Mouse (Mus musculus) midbrain, embryonic 16.5 days (tissue): Measurements from ENCODE around the gene Cks1brt. TPM values are rescaled to one million over a fixed set of nuclear protein-coding genes. Genes with fewer than 3 reads are reported as not detected.
"Not testable (repeated sequence)": the region's sequence is repeated elsewhere in the genome, so short reads cannot be mapped to it uniquely, and the experiment has no call there.

Source experiments
- ATAC-seq: fragments of 200-750 bp; cut with Nextera tagmentation; 2 replicates; pipeline ENCODE4 v1.8.0; 2017; ENCODE audit warnings: moderate TSS enrichment
- H3K27ac ChIP-seq: fragments of 300-500 bp; sonication (generic); 2 replicates; pipeline ENCODE4 v1.5.1; 2014; ENCODE audit warnings: mild to moderate bottlenecking, low read length, mixed read lengths
- H3K27me3 ChIP-seq: fragments of 300-500 bp; sonication (generic); 2 replicates; pipeline ENCODE4 v1.6.1; 2014; ENCODE audit warnings: low read depth, low read length, mixed read lengths; ENCODE audit not compliant: control insufficient read depth, insufficient read depth
- H3K36me3 ChIP-seq: fragments of 300-500 bp; sonication (generic); 2 replicates; pipeline ENCODE4 v1.6.1; 2014; ENCODE audit warnings: mild to moderate bottlenecking, low read length, moderate library complexity, mixed read lengths; ENCODE audit not compliant: control insufficient read depth, insufficient read depth
- H3K4me1 ChIP-seq: fragments of 300-500 bp; sonication (generic); 2 replicates; pipeline ENCODE4 v1.6.1; 2014; ENCODE audit warnings: mild to moderate bottlenecking, low read length, mixed read lengths; ENCODE audit not compliant: control insufficient read depth, insufficient read depth
- H3K4me2 ChIP-seq: fragments of 300-500 bp; sonication (generic); 2 replicates; pipeline ENCODE4 v1.6.1; 2014; ENCODE audit warnings: mild to moderate bottlenecking, low read length, mixed read lengths
- H3K4me3 ChIP-seq: fragments of 300-500 bp; sonication (generic); 2 replicates; pipeline ENCODE4 v1.5.1; 2014; ENCODE audit warnings: low read depth, mild to moderate bottlenecking, low read length, moderate library complexity, mixed read lengths
- H3K9ac ChIP-seq: fragments of 300-500 bp; sonication (generic); 2 replicates; pipeline ENCODE4 v1.6.1; 2014; ENCODE audit warnings: low read depth, low read length, mixed read lengths
- H3K9me3 ChIP-seq: fragments of 300-500 bp; sonication (generic); replicated peaks from 2 replicates; pipeline ENCODE4 v1.6.1; 2014; ENCODE audit warnings: mild to moderate bottlenecking, low read length, mixed read lengths; ENCODE audit not compliant: control insufficient read depth, poor library complexity, severe bottlenecking
- WGBS: fragments of 180-500 bp; shearing (Covaris S2); extraction: QIAGEN DNeasy Blood & Tissue Kit; methylation state at CpG from one replicate; pipeline ENCODE4 v1.1.7; 2014; 5-methylcytosine and 5-hydroxymethylcytosine counted together
- polyA plus RNA-seq: library from polyadenylated mRNA; unstranded; fragments of >200 nt; fragmentation: Nextera tagmentation; extraction: Ambion mirVana; gene quantifications from 2 replicates; pipeline ENCODE4 v1.2.1, GENCODE M21; 2015

Cks1brt gene
- not detected in 2 replicates for polyA plus RNA-seq

GRCm38 (mm10) chr8:85151624-85152023 lies at the start of gene Cks1brt:
Cks1brt (plus strand) TSS chr8:85151924.
- no peak within 1 kb of the TSS for H3K4me3 ChIP-seq
- no peaks in the 10 kb centered on the region for H3K36me3 ChIP-seq
- peaks cover 18% of the 10 kb centered on the region for H3K9me3 ChIP-seq
- H3K9ac ChIP-seq: no peak within 1 kb of the TSS
- H3K27ac ChIP-seq: no peak within 1 kb of the TSS
- WGBS: 91% methylated on average over 3 of the region's 3 CpGs
- no peak for ATAC-seq
- H3K27me3 ChIP-seq: no peaks in the 10 kb centered on the region; the same call in 1 of the 2 replicates
- H3K4me1 ChIP-seq: no peaks in the 10 kb centered on the region
- H3K4me2 ChIP-seq: no peak within 1 kb of the TSS

GRCm38 (mm10) chr8:85113241-85113640 lies 38.5 kb upstream of the Cks1brt start:
- no peak overlapping the region for H3K4me3 ChIP-seq
- H3K4me1 ChIP-seq: no peaks in the 10 kb centered on the region
- no peak overlapping the region for H3K9ac ChIP-seq
- peaks cover 3% of the 10 kb centered on the region; the same call in 1 of the 2 replicates for H3K9me3 ChIP-seq
- H3K27me3 ChIP-seq: no peaks in the 10 kb centered on the region
- no peak overlapping the region for H3K27ac ChIP-seq
- peaks cover 30% of the 10 kb centered on the region for H3K36me3 ChIP-seq
- 96% methylated on average over 10 of the region's 10 CpGs for WGBS
- no peak overlapping the region for H3K4me2 ChIP-seq
- ATAC-seq: no peak

DNA sequence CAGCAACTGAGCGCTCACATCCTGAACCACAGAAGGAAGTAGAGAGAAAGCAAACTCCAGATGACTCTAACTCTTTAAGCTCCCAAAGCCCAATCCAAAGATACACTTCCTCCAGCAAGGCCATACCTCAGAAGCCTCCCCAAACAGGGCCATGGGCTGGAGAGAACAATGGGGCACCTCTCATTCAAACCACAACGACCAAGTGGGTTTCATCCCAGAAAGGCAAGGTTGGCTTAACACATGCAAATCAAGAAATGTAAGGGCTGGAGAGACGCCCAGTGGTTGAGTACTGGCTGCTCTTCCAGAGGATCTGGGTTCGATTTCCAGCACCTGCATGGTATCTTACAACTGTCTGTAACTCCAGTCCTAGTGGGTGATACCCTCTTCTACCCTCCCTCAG lies 36.2 kb upstream of the Cks1brt start:
- H3K36me3 ChIP-seq: peaks cover 12% of the 10 kb centered on the region
- ATAC-seq: no peak
- H3K9ac ChIP-seq: no peak overlapping the region
- H3K27ac ChIP-seq: no peak overlapping the region
- H3K9me3 ChIP-seq: peaks cover 3% of the 10 kb centered on the region; the same call in 1 of the 2 replicates
- WGBS: 78% methylated on average over 4 of the region's 4 CpGs
- H3K4me3 ChIP-seq: no peak overlapping the region
- no peak overlapping the region for H3K4me2 ChIP-seq
- H3K27me3 ChIP-seq: no peaks in the 10 kb centered on the region
- H3K4me1 ChIP-seq: no peaks in the 10 kb centered on the region

DNA sequence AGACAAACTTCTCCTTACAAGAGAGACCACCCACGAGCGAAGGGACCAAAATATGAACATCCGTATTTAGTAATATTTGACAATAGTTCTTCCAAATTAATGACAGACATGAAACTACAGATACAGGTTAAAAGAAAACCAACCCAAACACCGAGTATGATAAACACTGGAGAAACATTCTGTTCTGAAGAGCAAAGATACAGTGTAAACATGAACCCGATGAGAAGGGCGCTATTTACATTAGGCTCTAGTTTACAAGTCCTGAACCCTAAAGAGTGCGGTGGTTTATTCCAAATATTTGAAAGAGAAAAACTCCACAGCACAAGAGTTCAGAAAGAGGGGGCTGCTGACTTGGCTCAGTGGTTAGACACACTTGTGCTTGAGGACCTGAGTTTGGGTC lies 34.7 kb upstream of the Cks1brt start:
- Histone ChIP-seq H3K4me3 (no peak overlapping the region), H3K27ac (no peak overlapping the region), H3K9ac (no peak overlapping the region), H3K9me3 (peaks cover under 1% of the 10 kb centered on the region; the same call in 1 of the 2 replicates), H3K27me3 (no peaks in the 10 kb centered on the region), H3K36me3 (peaks cover 4% of the 10 kb centered on the region; the same call in 1 of the 2 replicates), H3K4me1 (no peaks in the 10 kb centered on the region), H3K4me2 (no peak overlapping the region)
- WGBS: 92% methylated on average over 7 of the region's 7 CpGs
- ATAC-seq: no peak

- Histone ChIP-seq H3K27me3 (no peaks in the 10 kb centered on the region; the same call in 1 of the 2 replicates), H3K4me2 (peak overlapping the region; percentile 74), H3K9ac (peak overlapping the region; percentile 71), H3K4me3 (peak overlapping the region; percentile 60), H3K4me1 (no peaks in the 10 kb centered on the region), H3K36me3 (no peaks in the 10 kb centered on the region), H3K9me3 (no peaks in the 10 kb centered on the region), H3K27ac (peak overlapping the region; percentile 62)
- 8% methylated on average over 37 of the region's 37 CpGs for WGBS
- ATAC-seq: peak; percentile 96
These were observed 32.4 kb upstream of the Cks1brt start for GRCm38 (mm10) chr8:85119052-85119981.

GRCm38 (mm10) chr8:85120251-85120650 lies 31.5 kb upstream of the Cks1brt start:
- H3K27me3 ChIP-seq, H3K4me3 ChIP-seq, H3K27ac ChIP-seq, H3K4me1 ChIP-seq, H3K36me3 ChIP-seq, H3K4me2 ChIP-seq, H3K9me3 ChIP-seq, H3K9ac ChIP-seq: not testable (repeated sequence)
- WGBS: 79% methylated on average over 5 of the region's 5 CpGs
- peak; percentile 55; the same call in 1 of the 2 replicates for ATAC-seq

DNA sequence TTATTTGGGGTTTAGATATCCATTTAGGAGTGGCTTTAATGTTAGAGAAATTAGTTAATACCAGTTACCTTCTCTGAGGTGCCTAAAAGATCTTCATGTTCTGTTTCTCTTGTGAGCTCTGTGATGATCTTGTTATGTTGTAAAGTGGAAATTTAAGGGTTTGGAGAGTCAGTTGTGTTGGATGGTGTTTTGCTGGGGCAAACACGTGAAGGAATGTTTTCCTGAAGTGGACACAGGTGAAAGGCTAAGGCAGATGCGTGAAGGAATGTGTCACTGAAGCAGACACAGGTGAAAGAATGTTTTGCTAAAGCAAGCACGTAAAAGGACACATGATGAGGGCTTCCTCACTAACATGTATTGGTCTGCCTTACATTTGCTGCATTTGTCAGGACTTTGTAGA lies 28.7 kb upstream of the Cks1brt start, which contains the start of gene Zfp791:
TSS of gene Zfp791 (minus strand) at position 101 of the 400 bp plus-strand sequence.
- no peak within 1 kb of the TSS for H3K27ac ChIP-seq
- no peaks in the 10 kb centered on the region for H3K9me3 ChIP-seq
- ATAC-seq: no peak
- H3K4me1 ChIP-seq: no peaks in the 10 kb centered on the region
- H3K4me3 ChIP-seq: no peak within 1 kb of the TSS
- no peaks in the 10 kb centered on the region for H3K36me3 ChIP-seq
- 83% methylated on average over 3 of the region's 3 CpGs for WGBS
- no peak within 1 kb of the TSS for H3K9ac ChIP-seq
- no peak within 1 kb of the TSS for H3K4me2 ChIP-seq
- no peaks in the 10 kb centered on the region; the same call in 1 of the 2 replicates for H3K27me3 ChIP-seq

DNA sequence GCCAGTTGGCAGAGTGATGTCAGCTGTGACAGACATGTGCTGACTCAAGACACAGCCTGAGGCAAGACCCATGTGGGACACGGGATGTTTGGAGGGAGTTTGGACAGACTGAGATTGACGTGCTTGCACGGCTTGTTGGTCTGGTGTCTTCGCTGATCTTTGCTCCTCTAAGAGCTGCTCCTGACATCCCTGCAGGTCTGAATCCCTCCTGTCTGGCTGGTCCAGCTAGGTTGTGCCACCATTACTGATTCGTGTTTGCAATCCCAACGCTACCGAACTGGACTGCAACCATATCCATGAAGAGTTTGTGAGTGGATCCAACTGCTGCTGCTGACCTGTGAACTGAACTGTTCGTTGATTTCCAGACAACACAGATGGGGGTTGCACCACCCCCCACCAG lies 28.0 kb upstream of the Cks1brt start:
- H3K27ac ChIP-seq: no peak overlapping the region
- no peak overlapping the region for H3K9ac ChIP-seq
- H3K27me3 ChIP-seq: no peaks in the 10 kb centered on the region; the same call in 1 of the 2 replicates
- no peaks in the 10 kb centered on the region for H3K4me1 ChIP-seq
- 93% methylated on average over 8 of the region's 8 CpGs for WGBS
- no peaks in the 10 kb centered on the region for H3K36me3 ChIP-seq
- no peak for ATAC-seq
- H3K9me3 ChIP-seq: no peaks in the 10 kb centered on the region
- H3K4me2 ChIP-seq: no peak overlapping the region
- no peak overlapping the region for H3K4me3 ChIP-seq

DNA sequence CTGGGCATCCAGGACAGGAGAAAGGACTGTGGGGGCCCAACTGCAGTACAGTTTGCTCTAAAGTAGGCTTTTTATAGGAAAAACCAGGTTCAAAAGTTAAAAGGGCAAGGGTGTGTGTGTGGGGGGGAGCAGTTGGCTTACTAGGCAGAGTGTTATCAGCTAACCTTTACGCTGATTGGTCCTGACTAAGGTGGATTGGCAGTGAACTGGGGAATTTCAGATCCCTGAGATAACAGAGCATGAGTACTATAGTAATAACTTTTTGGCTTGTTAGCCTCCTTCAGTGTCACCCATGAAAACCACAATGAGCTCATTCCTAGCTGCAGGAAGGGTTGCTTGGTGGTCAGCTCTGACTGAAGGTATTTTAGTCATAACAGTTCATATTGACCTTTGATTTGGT lies 19.4 kb upstream of the Cks1brt start:
- H3K4me1 ChIP-seq: no peaks in the 10 kb centered on the region
- no peak overlapping the region for H3K27ac ChIP-seq
- 95% methylated on average over 1 of the region's 1 CpGs for WGBS
- H3K36me3 ChIP-seq: no peaks in the 10 kb centered on the region
- H3K4me3 ChIP-seq: no peak overlapping the region
- H3K9me3 ChIP-seq: no peaks in the 10 kb centered on the region
- peaks cover 2% of the 10 kb centered on the region; the same call in 1 of the 2 replicates for H3K27me3 ChIP-seq
- ATAC-seq: no peak
- H3K9ac ChIP-seq: no peak overlapping the region
- H3K4me2 ChIP-seq: no peak overlapping the region
